Mouse (Mus musculus): Measurements from ENCODE around the gene Bpifb2. TPM values are rescaled to one million over a fixed set of nuclear protein-coding genes. Genes with fewer than 3 reads are reported as not detected.

Gene Bpifb2
- polyA plus RNA-seq, 1 experiment from 2014 or later: not detected

DNA sequence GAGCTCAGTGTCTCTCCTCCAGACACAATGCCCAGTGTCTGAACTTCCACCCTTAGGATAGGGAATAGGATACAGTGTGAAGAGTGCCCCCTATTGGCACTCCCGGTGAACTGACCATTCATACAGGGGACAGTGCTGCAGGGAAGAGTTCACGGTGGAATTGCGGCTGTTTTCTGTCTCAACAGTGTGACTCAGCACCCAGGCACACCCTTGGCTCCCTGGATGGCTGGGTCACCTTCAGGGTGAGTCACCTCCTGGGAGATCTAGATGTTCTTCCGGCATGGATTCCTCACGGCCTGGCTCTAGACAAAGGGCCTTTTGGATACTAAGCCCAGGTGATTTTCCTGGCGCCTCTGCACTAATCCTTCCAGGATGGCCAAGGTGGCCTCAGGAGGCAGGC, 60.5 kb downstream of the Bpifb2 start:
- WGBS: 88% methylated on average over 6 of the region's 6 CpGs

DNA sequence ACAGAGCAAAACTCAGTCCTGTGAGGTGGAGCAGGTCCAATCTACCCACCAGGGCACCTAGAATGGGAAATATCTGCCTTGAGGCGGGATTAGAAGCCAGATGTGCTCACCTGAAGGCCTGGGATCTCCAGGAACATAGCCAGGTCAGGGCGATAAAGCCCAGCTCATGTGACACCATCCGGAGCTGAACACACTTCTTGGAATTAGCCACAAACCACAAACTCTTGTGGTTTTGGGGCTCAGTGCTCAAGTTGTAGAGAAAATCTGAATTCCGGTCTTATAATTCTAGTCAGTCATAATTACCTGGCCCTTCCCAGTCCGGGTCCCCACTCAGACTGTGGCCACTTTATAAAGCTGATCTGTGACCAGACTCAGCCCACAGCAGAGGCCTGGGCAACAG, 63.0 kb downstream of the Bpifb2 start, which contains the start of gene Bpifb4:
TSS of gene Bpifb4 (plus strand) at position 370 of the 400 bp plus-strand sequence.
- Histone ChIP-seq H3K9me3 (replicated peaks) (no peaks in the 10 kb centered on the region), H3K27ac (no peak within 1 kb of the TSS), H3K36me3 (ENCODE audit: poor library complexity, severe bottlenecking) (no peaks in the 10 kb centered on the region), H3K4me3 (no peak within 1 kb of the TSS), H3K27me3 (no peaks in the 10 kb centered on the region), H3K4me2 (no peak within 1 kb of the TSS), H3K4me1 (no peaks in the 10 kb centered on the region), H3K9ac (no peak within 1 kb of the TSS)
- ATAC-seq: no peak
- 88% methylated on average over 5 of the region's 5 CpGs for WGBS

More for the DNA sequence above, 60.5 kb downstream of the Bpifb2 start:
- Histone ChIP-seq H3K27me3 (no peaks in the 10 kb centered on the region), H3K36me3 (ENCODE audit: poor library complexity, severe bottlenecking) (no peaks in the 10 kb centered on the region), H3K9me3 (replicated peaks) (no peaks in the 10 kb centered on the region), H3K4me3 (no peak overlapping the region), H3K4me2 (no peak overlapping the region), H3K4me1 (peaks cover 7% of the 10 kb centered on the region), H3K9ac (no peak overlapping the region), H3K27ac (no peak overlapping the region)
- no peak for ATAC-seq

DNA sequence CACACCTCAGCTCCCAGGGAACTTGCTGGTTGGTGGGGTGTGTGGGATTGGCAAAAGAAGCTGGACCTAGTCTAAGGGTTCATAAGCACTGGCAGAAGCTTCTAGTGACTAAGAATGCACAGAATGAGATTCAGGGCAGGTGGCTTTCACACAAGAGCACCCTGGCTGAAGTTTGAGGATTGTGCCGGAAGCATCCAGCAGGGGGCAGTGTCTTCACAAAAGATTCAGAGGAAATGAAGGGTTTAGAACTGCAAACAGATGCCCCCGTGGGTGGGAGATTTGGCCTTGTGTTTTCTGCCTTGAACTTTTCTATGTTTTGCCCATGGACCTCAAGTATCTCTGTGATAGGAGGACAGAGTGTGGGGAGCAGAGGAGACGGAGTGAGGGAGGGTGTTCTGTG, 68.7 kb downstream of the Bpifb2 start:
- Histone ChIP-seq H3K36me3 (ENCODE audit: poor library complexity, severe bottlenecking) (no peaks in the 10 kb centered on the region), H3K4me2 (no peak overlapping the region), H3K27ac (no peak overlapping the region), H3K4me3 (no peak overlapping the region), H3K4me1 (no peaks in the 10 kb centered on the region), H3K9me3 (replicated peaks) (no peaks in the 10 kb centered on the region), H3K9ac (no peak overlapping the region), H3K27me3 (no peaks in the 10 kb centered on the region)
- 45% methylated on average over 3 of the region's 3 CpGs for WGBS
- no peak for ATAC-seq

DNA sequence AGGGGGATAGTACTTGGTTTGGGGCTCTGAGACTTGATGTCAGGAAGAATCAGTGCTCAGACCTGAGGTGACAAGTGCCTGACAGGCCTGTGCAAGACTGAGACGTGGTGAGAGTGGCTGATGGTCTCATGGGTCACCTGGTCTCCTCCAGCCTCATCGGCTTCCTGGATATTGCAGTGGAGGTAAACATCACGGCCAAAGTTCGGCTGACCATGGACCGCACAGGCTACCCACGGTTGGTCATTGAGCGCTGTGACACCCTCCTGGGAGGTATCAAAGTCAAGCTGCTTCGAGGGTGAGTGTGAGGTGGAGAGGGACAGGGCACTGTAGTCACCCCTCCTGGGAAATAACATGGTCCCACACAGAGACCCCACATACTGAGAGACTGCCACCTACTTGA, 69.7 kb downstream of the Bpifb2 start:
- no peak overlapping the region for H3K4me3 ChIP-seq
- ATAC-seq: no peak

More for the DNA sequence above, 69.7 kb downstream of the Bpifb2 start:
- Histone ChIP-seq H3K9me3 (replicated peaks) (no peaks in the 10 kb centered on the region), H3K27ac (no peak overlapping the region), H3K4me2 (no peak overlapping the region), H3K27me3 (no peaks in the 10 kb centered on the region), H3K36me3 (ENCODE audit: poor library complexity, severe bottlenecking) (no peaks in the 10 kb centered on the region), H3K4me1 (no peaks in the 10 kb centered on the region), H3K9ac (no peak overlapping the region)
- 91% methylated on average over 8 of the region's 8 CpGs for WGBS

Other genes starting within 250 kb of the Bpifb2 start
- 80.2 and 81.1 TPM in 2 replicates for gene Commd7, start 242.3 kb upstream of the Bpifb2 start, polyA plus RNA-seq (2015; fragmentation: Nextera tagmentation; extraction: Ambion mirVana)
- gene Dnmt3b, start 225.6 kb upstream of the Bpifb2 start, polyA plus RNA-seq (2015; fragmentation: Nextera tagmentation; extraction: Ambion mirVana): 4.1 and 4.8 TPM in 2 replicates
- gene Dnmt3c, start 178.4 kb upstream of the Bpifb2 start, polyA plus RNA-seq (2015; fragmentation: Nextera tagmentation; extraction: Ambion mirVana): 0.09 TPM in 1 of 2 replicates, not detected in the other
- 387 and 392 TPM in 2 replicates for gene Mapre1, start 133.8 kb upstream of the Bpifb2 start, polyA plus RNA-seq (2015; fragmentation: Nextera tagmentation; extraction: Ambion mirVana)
- 0.06 and 0.09 TPM in 2 replicates for gene Efcab8, start 95.1 kb upstream of the Bpifb2 start, polyA plus RNA-seq (2015; fragmentation: Nextera tagmentation; extraction: Ambion mirVana)
- gene Sun5, start 4.0 kb upstream of the Bpifb2 start, polyA plus RNA-seq (2015; fragmentation: Nextera tagmentation; extraction: Ambion mirVana): not detected in 2 replicates
- not detected in 2 replicates for gene Bpifb6, start 25.3 kb downstream of the Bpifb2 start, polyA plus RNA-seq (2015; fragmentation: Nextera tagmentation; extraction: Ambion mirVana)
- gene Bpifb3, start 43.2 kb downstream of the Bpifb2 start, polyA plus RNA-seq (2015; fragmentation: Nextera tagmentation; extraction: Ambion mirVana): not detected in 2 replicates
- not detected in 2 replicates for gene Bpifb4, start 63.2 kb downstream of the Bpifb2 start, polyA plus RNA-seq (2015; fragmentation: Nextera tagmentation; extraction: Ambion mirVana)
- not detected in 2 replicates for gene Bpifa6, start 99.9 kb downstream of the Bpifb2 start, polyA plus RNA-seq (2015; fragmentation: Nextera tagmentation; extraction: Ambion mirVana)
- not detected in 2 replicates for gene Bpifa2, start 133.2 kb downstream of the Bpifb2 start, polyA plus RNA-seq (2015; fragmentation: Nextera tagmentation; extraction: Ambion mirVana)